Mouse (Mus musculus): ENCODE results near the gene Sptbn4. TPM values are rescaled to one million over a fixed set of nuclear protein-coding genes. Genes with fewer than 3 reads are reported as not detected.
A peak's percentile ranks its signal among the peaks of the same experiment; 100 is the strongest.

Gene Sptbn4
- polyA plus RNA-seq, 1 experiment from 2014 or later = 3.7 TPM

DNA sequence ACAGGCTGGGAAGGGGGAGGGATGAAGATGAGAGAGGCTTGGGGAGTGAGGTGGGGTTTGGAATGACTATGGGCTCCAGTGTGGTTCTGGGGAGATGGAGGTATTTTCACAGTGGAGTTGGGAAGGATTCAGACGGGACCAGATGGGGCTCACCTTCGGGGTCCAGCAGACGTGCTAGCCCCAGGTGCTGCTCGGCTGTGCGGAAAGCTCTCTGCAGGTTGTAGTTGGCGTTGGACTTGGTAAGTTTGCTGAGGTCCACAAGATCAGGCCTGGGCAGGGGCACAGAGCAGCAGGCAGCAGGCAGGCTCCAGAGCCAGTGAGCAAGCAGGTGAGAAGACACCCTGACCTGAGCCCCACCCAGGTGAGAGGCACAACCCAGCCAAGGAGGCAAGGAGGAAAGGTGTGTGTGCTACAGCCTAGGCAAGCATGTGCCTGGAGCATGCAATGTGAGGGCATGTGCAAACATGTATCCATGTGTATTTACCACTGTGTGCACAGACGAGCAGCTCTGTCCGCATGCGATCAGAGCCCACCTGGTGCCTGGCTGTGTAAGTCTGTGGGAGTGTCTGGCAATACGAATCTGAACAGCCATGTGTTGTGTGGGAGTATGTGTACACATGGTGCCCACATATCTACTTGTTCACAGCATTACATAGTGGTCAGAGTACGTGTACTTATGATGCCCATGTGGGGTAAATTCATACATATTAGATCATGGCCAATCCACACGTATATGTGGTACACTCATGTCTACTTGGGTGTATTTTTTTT is 23.7 kb downstream of the Sptbn4 start:
- 88% methylated on average over 12 of the region's 12 CpGs for WGBS
- no peaks in the 10 kb centered on the region; the same call in 1 of the 2 replicates for H3K9me3 ChIP-seq (replicated peaks)

DNA sequence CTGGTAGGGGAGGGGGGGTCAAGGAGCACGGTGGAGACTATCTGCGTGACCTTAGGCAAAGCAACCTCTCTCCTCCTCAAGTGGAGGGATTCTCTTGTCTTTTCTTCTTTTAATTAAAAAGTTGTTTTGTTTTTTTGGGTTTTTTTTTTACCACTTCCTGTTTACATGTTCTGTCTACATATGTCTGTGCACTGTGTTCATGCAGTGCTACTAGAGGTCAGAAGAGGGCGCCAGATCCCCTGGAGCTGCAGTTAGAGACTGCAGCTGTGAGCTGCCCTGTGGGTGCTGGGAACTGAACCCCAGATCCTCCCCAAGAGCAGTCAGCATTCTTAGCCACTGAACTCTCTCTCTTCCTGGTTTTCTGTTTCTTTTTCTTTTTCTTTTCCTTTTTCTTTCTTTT is 28.4 kb downstream of the Sptbn4 start:
- Histone ChIP-seq H3K9ac (replicated peaks) (no peak overlapping the region), H3K9me3 (replicated peaks) (no peaks in the 10 kb centered on the region; the same call in 1 of the 2 replicates), H3K36me3 (peaks cover 50% of the 10 kb centered on the region), H3K4me2 (no peak overlapping the region), H3K4me1 (no peaks in the 10 kb centered on the region), H3K27ac (replicated peaks) (no peak overlapping the region), H3K27me3 (replicated peaks) (peaks cover 12% of the 10 kb centered on the region), H3K4me3 (replicated peaks) (no peak overlapping the region)
- ATAC-seq (ENCODE audit: low FRiP score) = no peak
- 81% methylated on average over 3 of the region's 3 CpGs for WGBS

More for the DNA sequence above, 23.7 kb downstream of the Sptbn4 start:
- Histone ChIP-seq H3K27me3 (replicated peaks) (0 out of 2 replicates have a peak, but pooled peaks cover 6% of the 10 kb centered on the region), H3K27ac (replicated peaks) (no peak overlapping the region), H3K4me2 (no peak overlapping the region), H3K36me3 (peaks cover 67% of the 10 kb centered on the region), H3K4me1 (no peaks in the 10 kb centered on the region), H3K4me3 (replicated peaks) (no peak overlapping the region), H3K9ac (replicated peaks) (no peak overlapping the region)
- ATAC-seq (ENCODE audit: low FRiP score) = no peak

DNA sequence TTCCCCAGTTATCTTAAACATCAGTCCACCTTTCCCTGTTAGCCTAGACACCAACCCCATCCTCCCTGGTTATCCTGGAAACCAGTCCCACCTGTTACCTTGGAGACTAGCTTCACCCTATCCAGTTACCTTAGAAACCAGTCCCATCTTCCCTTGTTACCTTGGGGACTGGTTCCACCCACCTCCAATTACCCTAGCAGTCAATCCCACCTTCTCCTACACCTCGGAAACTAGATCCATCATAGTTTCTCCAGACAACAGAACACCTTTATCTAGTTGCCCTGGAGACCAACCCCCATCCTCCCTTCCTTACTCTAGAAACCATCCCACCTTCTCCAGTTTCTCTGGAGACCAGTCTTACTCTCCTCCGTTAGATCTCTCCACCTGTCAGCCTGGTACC is 30.3 kb downstream of the Sptbn4 start:
- no peaks in the 10 kb centered on the region for H3K4me1 ChIP-seq
- 67% methylated on average over 2 of the region's 2 CpGs for WGBS

DNA sequence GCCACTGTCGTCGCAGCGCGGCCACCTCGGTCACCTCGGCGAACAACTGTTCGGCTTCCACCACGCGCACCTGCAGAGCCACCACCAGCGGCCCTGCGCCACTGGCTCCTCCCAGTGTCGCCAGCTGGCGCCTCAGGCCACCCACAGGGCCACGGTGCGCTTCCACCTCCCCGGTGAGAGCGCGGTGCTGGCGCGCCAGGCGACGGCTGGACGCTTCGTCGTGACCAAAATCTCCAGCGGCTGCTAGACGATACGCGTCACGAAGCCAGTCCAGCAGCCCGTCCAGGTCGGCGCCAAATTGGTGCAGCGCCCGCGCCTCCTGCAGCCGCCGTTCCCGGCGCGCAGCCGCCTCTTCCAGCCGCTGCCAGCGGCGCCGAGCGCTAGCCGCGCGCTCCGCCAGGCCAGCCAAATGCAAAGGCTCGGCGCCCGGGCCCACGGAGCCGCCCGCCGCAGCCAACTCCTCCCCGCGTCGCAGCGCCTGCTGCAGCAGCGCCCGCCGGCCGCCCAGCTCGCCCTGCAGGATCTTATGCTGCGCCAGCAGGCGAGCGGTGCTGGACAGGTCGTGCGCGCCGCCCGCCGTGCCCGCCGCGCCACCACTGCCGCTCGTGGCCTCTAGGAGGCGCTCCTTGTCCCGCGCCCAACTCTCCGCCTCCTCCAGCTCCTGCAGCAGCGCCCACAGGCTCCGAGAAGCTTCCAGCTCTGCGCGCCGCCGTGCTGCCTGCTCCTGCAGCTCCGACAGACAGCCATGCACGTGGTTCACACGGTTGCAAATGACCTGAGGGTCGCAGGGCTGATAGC is 38.9 kb downstream of the Sptbn4 start:
- Histone ChIP-seq H3K9ac (replicated peaks) (0 out of 2 replicates have a peak overlapping the region, but pooled peaks have one; percentile 18), H3K36me3 (peaks cover 21% of the 10 kb centered on the region), H3K27me3 (replicated peaks) (peaks cover 74% of the 10 kb centered on the region), H3K4me3 (replicated peaks) (peak overlapping the region; percentile 41), H3K4me1 (peaks cover 20% of the 10 kb centered on the region), H3K27ac (replicated peaks) (no peak overlapping the region), H3K9me3 (replicated peaks) (0 out of 2 replicates have a peak, but pooled peaks cover 3% of the 10 kb centered on the region), H3K4me2 (peak overlapping the region; percentile 65)
- 2% methylated on average over 96 of the region's 96 CpGs for WGBS
- ATAC-seq (ENCODE audit: low FRiP score) = peak; percentile 58; the same call in 1 of the 2 replicates

More for the DNA sequence above, 30.3 kb downstream of the Sptbn4 start:
- peaks cover 46% of the 10 kb centered on the region for H3K36me3 ChIP-seq
- H3K9me3 ChIP-seq (replicated peaks) = no peaks in the 10 kb centered on the region
- no peak overlapping the region for H3K27ac ChIP-seq (replicated peaks)
- H3K27me3 ChIP-seq (replicated peaks) = peaks cover 9% of the 10 kb centered on the region
- no peak overlapping the region for H3K4me2 ChIP-seq
- H3K9ac ChIP-seq (replicated peaks) = no peak overlapping the region
- no peak overlapping the region for H3K4me3 ChIP-seq (replicated peaks)
- ATAC-seq (ENCODE audit: low FRiP score) = no peak

DNA sequence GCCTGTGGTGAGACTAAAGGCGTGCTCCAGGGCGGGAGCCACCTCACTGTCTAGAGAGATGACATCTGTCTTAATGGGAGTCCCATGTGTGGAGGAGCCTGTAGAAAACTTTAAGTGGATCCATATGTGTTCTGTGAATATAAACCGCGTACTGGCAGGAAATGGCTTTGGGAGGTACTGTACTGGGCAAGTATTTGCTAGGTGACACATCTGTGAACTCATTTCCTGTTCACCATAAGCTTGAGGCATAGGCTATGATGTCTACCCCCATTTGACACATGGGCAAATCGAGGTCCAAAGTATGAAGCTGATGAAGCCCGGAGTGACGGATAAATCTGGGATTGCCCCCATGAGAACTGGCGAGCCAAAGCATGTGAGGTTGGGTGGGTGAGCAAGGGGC is 39.7 kb downstream of the Sptbn4 start:
- peaks cover 20% of the 10 kb centered on the region for H3K4me1 ChIP-seq
- H3K4me2 ChIP-seq = peak overlapping the region; percentile 65
- H3K9me3 ChIP-seq (replicated peaks) = 0 out of 2 replicates have a peak, but pooled peaks cover 3% of the 10 kb centered on the region
- H3K27me3 ChIP-seq (replicated peaks) = peaks cover 82% of the 10 kb centered on the region
- no peak overlapping the region for H3K9ac ChIP-seq (replicated peaks)
- H3K27ac ChIP-seq (replicated peaks) = no peak overlapping the region
- WGBS = 63% methylated on average over 8 of the region's 8 CpGs
- no peak for ATAC-seq (ENCODE audit: low FRiP score)
- peaks cover 13% of the 10 kb centered on the region; the same call in 1 of the 2 replicates for H3K36me3 ChIP-seq
- H3K4me3 ChIP-seq (replicated peaks) = peak overlapping the region; percentile 41

DNA sequence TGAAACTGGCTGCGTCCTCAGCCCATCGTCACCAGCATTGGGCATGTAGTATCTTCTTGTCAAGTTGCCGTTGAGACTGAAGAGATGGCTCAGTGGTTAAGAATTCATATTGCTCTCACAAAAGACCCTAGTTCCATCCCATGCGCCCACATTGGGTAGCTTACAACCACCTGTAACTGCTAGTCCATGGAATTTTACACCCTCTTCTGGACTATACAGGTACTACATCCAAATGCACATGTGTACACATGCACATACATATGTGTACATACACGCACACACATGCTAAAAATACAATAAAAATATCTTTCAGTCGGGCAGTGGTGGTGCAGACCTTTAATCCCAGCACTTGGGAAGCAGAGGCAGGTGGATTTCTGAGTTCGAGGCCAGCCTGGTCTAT is 41.0 kb downstream of the Sptbn4 start:
- 81% methylated on average over 7 of the region's 7 CpGs for WGBS

DNA sequence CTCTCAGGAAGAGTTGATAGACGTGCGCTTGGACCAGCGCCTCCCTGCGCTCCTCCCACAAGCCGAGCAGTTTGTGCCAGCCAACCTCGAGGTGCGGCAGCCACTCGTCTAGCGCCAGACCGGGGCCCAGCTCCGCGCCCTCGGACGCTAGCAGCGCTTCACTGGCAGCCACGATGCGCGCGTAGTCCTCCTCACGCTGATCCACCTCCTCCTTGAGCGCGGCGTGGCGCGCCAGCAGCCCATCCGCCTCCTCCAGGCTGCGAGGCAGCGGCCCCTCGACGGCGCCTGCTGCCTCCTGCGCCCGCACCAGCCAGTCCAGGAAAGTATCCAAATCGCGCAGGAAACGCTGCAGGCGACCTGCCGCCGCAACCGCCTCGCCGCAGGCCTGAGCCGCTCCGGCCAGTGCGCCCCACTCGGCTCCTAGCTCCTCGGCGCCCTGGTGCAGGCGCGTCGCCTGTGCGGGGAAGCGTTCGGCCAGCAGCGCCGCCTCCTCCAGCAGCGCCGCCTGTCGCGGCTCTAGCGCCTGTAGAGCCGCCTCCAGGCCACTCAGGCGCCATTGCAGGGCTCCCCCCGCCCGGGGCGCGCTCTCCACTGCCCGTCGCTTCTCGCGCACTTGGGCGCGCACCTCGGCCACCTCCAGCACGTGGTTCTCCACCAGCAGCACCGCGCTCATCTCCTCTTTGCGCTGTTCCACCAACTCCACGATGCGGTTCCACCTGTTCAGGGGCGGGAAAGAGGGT is 43.1 kb downstream of the Sptbn4 start:
- no peak overlapping the region for H3K9ac ChIP-seq (replicated peaks)
- peak overlapping the region; percentile 12; the same call in 1 of the 2 replicates for H3K4me3 ChIP-seq (replicated peaks)
- H3K27me3 ChIP-seq (replicated peaks) = peaks cover 94% of the 10 kb centered on the region
- H3K4me1 ChIP-seq = peaks cover 20% of the 10 kb centered on the region
- H3K4me2 ChIP-seq = peak overlapping the region; percentile 29
- no peak overlapping the region for H3K27ac ChIP-seq (replicated peaks)
- H3K36me3 ChIP-seq = peaks cover 15% of the 10 kb centered on the region; the same call in 1 of the 2 replicates
- no peak for ATAC-seq (ENCODE audit: low FRiP score)
- 0 out of 2 replicates have a peak, but pooled peaks cover 3% of the 10 kb centered on the region for H3K9me3 ChIP-seq (replicated peaks)
- 8% methylated on average over 80 of the region's 81 CpGs for WGBS

More for the DNA sequence above, 41.0 kb downstream of the Sptbn4 start:
- Histone ChIP-seq H3K4me3 (replicated peaks) (no peak overlapping the region), H3K9ac (replicated peaks) (no peak overlapping the region), H3K4me1 (peaks cover 20% of the 10 kb centered on the region), H3K27me3 (replicated peaks) (peaks cover 95% of the 10 kb centered on the region), H3K9me3 (replicated peaks) (0 out of 2 replicates have a peak, but pooled peaks cover 3% of the 10 kb centered on the region), H3K4me2 (no peak overlapping the region), H3K27ac (replicated peaks) (no peak overlapping the region), H3K36me3 (peaks cover 9% of the 10 kb centered on the region; the same call in 1 of the 2 replicates)
- no peak for ATAC-seq (ENCODE audit: low FRiP score)

DNA sequence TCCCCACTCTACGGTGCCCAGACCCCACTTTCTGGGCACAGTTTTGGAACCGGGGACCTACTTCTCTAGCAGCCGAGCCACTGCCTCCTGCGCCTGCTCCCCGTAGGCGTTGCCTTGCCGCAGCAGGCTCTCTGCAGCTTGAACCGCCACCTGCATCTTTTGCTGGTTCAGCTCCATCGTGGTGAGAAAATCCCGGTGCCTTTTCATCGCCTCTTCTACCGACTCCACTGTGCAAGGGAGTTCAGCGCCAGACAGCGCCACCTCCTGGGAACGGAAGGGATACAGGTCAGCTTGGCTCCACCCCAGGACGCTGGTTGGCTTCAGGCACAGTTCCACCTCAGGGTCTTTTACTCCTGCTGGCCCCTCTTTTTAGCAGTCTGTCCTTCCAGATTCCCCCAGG is 44.8 kb downstream of the Sptbn4 start:
- no peak overlapping the region for H3K9ac ChIP-seq (replicated peaks)
- no peak overlapping the region for H3K27ac ChIP-seq (replicated peaks)
- peaks cover 7% of the 10 kb centered on the region for H3K4me1 ChIP-seq
- H3K9me3 ChIP-seq (replicated peaks) = 0 out of 2 replicates have a peak, but pooled peaks cover 3% of the 10 kb centered on the region
- WGBS = 11% methylated on average over 16 of the region's 16 CpGs
- 0 out of 2 replicates have a peak, but pooled peaks have one; percentile 33 for ATAC-seq (ENCODE audit: low FRiP score)
- peaks cover 91% of the 10 kb centered on the region for H3K27me3 ChIP-seq (replicated peaks)
- no peak overlapping the region for H3K4me2 ChIP-seq
- H3K36me3 ChIP-seq = peaks cover 16% of the 10 kb centered on the region; the same call in 1 of the 2 replicates
- no peak overlapping the region for H3K4me3 ChIP-seq (replicated peaks)

DNA sequence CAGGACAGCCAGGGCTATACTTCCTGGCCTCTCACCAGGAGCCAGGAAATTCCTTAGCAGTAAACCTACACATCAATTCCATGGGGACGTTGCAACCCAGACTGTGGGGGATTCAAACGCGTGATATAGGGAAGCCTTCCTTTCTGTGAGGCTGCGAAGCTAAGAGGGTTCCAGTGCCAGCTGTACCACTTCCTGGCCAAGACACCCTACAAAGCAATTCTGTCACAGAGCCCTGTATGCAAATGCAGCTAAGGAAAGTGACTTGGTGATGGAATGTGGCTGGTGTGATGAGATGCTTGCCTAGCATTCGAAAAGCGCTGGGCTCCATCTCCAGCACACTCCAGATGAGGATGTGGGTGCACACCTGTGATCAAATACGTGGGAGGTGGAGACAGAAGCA is 46.9 kb downstream of the Sptbn4 start:
- H3K27me3 ChIP-seq (replicated peaks) = peaks cover 86% of the 10 kb centered on the region
- 78% methylated on average over 7 of the region's 7 CpGs for WGBS
- H3K9me3 ChIP-seq (replicated peaks) = no peaks in the 10 kb centered on the region

DNA sequence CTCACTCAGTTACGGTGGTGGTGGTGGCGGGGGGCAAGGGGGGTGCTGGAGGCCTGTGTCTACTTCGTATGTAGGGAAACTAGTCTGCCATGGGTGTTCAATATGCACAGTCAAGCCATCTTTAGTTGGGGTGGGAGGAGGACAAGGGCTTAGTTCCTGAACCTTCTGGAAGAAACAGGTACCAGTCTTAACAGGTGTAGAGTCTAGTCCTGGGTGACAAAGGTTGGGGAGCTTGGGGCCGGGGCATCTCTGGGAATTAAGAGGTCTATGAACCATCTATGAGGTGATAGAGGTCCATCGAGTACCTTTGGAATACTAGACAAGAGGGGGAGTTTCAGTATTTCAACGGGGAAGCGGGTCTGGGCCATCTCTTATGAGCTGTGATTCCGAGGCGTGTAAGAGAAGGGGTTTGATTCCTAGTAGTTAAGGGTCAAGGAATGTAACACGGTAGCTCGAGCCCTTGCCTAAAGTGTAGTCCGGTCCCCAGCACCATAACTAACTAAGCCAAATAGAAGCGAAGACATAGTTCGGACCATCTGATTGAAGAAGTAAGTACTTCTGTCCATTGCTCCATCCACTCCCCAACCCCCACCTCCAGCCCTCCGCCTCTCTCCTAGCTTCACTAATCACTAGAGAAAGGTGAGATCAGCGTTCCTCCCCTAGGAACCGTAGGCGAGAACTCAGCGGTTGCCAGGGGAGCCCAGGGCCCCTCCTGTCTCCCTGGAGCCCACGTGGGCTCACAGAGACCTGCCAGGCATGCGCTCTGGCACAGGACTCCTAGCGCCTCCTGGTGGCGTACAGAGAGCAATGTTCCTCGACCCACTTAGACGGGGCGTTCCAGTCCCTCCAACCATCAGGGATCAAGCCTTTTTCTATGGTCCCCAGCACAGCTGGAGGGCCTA is 50.2 kb downstream of the Sptbn4 start:
- Histone ChIP-seq H3K4me2 (peak overlapping the region; percentile 83), H3K27me3 (replicated peaks) (peaks cover 86% of the 10 kb centered on the region), H3K4me1 (peaks cover 18% of the 10 kb centered on the region), H3K9me3 (replicated peaks) (no peaks in the 10 kb centered on the region), H3K36me3 (peaks cover 12% of the 10 kb centered on the region; the same call in 1 of the 2 replicates), H3K27ac (replicated peaks) (no peak overlapping the region), H3K9ac (replicated peaks) (no peak overlapping the region), H3K4me3 (replicated peaks) (peak overlapping the region; percentile 49)
- WGBS = 18% methylated on average over 26 of the region's 26 CpGs
- ATAC-seq (ENCODE audit: low FRiP score) = 0 out of 2 replicates have a peak, but pooled peaks have one; percentile 9

More for the DNA sequence above, 46.9 kb downstream of the Sptbn4 start:
- H3K4me1 ChIP-seq = peaks cover 22% of the 10 kb centered on the region
- H3K27ac ChIP-seq (replicated peaks) = no peak overlapping the region
- no peak for ATAC-seq (ENCODE audit: low FRiP score)
- H3K36me3 ChIP-seq = peaks cover 9% of the 10 kb centered on the region; the same call in 1 of the 2 replicates
- H3K4me3 ChIP-seq (replicated peaks) = no peak overlapping the region
- H3K4me2 ChIP-seq = no peak overlapping the region
- no peak overlapping the region for H3K9ac ChIP-seq (replicated peaks)

All from neural tube, embryonic 15.5 days (tissue).